Mouse (Mus musculus): ENCODE data around the gene Pik3ap1.

GRCm38 (mm10) chr19:41254584-41254983 is 130.3 kb downstream of the Pik3ap1 start:
- TF ChIP-seq POLR2A (IDR thresholded peaks at IDR 0.05; ENCODE audit: insufficient read length, low read depth) (no peak), POLR2AphosphoS2 (IDR thresholded peaks at IDR 0.05; ENCODE audit: insufficient read length, low read depth) (no peak)
